Mouse (Mus musculus) bone marrow, adult 2 months (tissue): ENCODE measurements around the gene Pamr1. TPM values are rescaled to one million over a fixed set of nuclear protein-coding genes. Genes with fewer than 3 reads are reported as not detected.

Experiments
- H3K27ac ChIP-seq: fragments of 200-500 bp; 2 replicates; pipeline ENCODE4 v1.5.1; 2012; ENCODE audit warnings: low read depth, mild to moderate bottlenecking, control low read depth, inconsistent platforms, low read length; ENCODE audit not compliant: control insufficient read depth, poor library complexity, insufficient read depth
- H3K4me1 ChIP-seq: fragments of 200-500 bp; 2 replicates; pipeline ENCODE4 v1.6.1; 2011; ENCODE audit warnings: low read length; ENCODE audit not compliant: control insufficient read depth, insufficient read depth
- H3K4me3 ChIP-seq: fragments of 200-500 bp; replicated peaks from 2 replicates; pipeline ENCODE3; 2011; ENCODE audit warnings: mild to moderate bottlenecking, low read depth, low read length, control low read depth; ENCODE audit not compliant: control insufficient read depth
- CTCF ChIP-seq: fragments of 200-500 bp; IDR thresholded peaks from 2 replicates; pipeline ENCODE4 v1.5.1; 2011; ENCODE audit warnings: low read length, control low read depth; ENCODE audit not compliant: control insufficient read depth, insufficient read depth
- POLR2A ChIP-seq: fragments of 200-500 bp; IDR thresholded peaks from 2 replicates; pipeline ENCODE4 v1.6.1; 2011; ENCODE audit warnings: low read depth, mild to moderate bottlenecking, control low read depth, low read length, borderline replicate concordance; ENCODE audit not compliant: control insufficient read depth
- WGBS: fragments of 180-500 bp; shearing (Covaris S2); methylation state at CpG from one replicate; pipeline ENCODE4 v1.1.7; 2018; 5-methylcytosine and 5-hydroxymethylcytosine counted together
- polyA plus RNA-seq: library from polyadenylated mRNA; stranded (reverse); fragments of >200 nt; gene quantifications from 2 replicates; pipeline ENCODE4 v1.2.4, GENCODE M21; 2011; ENCODE audit warnings: low replicate concordance; ENCODE audit not compliant: missing spikeins, insufficient read depth, insufficient read length

Gene Pamr1
- polyA plus RNA-seq, 1 experiment: 0.80 TPM

GRCm38 (mm10) chr2:102543961-102544719, 5.7 kb upstream of the Pamr1 start:
- Histone ChIP-seq H3K4me1 (no peaks in the 10 kb centered on the region), H3K4me3 (no peak overlapping the region), H3K27ac (no peak overlapping the region)
- TF ChIP-seq POLR2A (no peak), CTCF (no peak)
- WGBS: 59% methylated on average over 6 of the region's 6 CpGs

GRCm38 (mm10) chr2:102550910-102551582, 1.2 kb downstream of the Pamr1 start:
- no peaks in the 10 kb centered on the region for H3K4me1 ChIP-seq
- no peak overlapping the region for H3K27ac ChIP-seq
- 37% methylated on average over 6 of the region's 6 CpGs for WGBS
- no peak overlapping the region for H3K4me3 ChIP-seq
- TF ChIP-seq POLR2A (no peak), CTCF (no peak)

GRCm38 (mm10) chr2:102551594-102551993, 1.8 kb downstream of the Pamr1 start:
- WGBS: 25% methylated on average over 3 of the region's 3 CpGs
- no peak for TF ChIP-seq POLR2A
- no peak for TF ChIP-seq CTCF
- H3K4me3 ChIP-seq: no peak overlapping the region
- H3K27ac ChIP-seq: no peak overlapping the region
- H3K4me1 ChIP-seq: no peaks in the 10 kb centered on the region

GRCm38 (mm10) chr2:102552095-102552537, 2.3 kb downstream of the Pamr1 start:
- TF ChIP-seq POLR2A (no peak), CTCF (no peak)
- no peak overlapping the region for H3K27ac ChIP-seq
- H3K4me3 ChIP-seq: no peak overlapping the region
- 41% methylated on average over 5 of the region's 5 CpGs for WGBS
- no peaks in the 10 kb centered on the region for H3K4me1 ChIP-seq

- Histone ChIP-seq H3K27ac (no peak overlapping the region), H3K4me3 (no peak overlapping the region), H3K4me1 (no peaks in the 10 kb centered on the region)
- WGBS: 61% methylated on average over 4 of the region's 4 CpGs
- TF ChIP-seq POLR2A: no peak
These were observed 7.3 kb downstream of the Pamr1 start for GRCm38 (mm10) chr2:102557085-102557484.

- Histone ChIP-seq H3K4me1 (no peaks in the 10 kb centered on the region), H3K27ac (no peak overlapping the region), H3K4me3 (no peak overlapping the region)
- WGBS: 75% methylated on average over 12 of the region's 12 CpGs
- TF ChIP-seq POLR2A: no peak
- TF ChIP-seq CTCF: no peak
These were observed 9.2 kb downstream of the Pamr1 start for GRCm38 (mm10) chr2:102558965-102559364.

- WGBS: 71% methylated on average over 1 of the region's 1 CpGs
- Histone ChIP-seq H3K4me3 (no peak overlapping the region), H3K4me1 (no peaks in the 10 kb centered on the region), H3K27ac (no peak overlapping the region)
- no peak for TF ChIP-seq POLR2A
- TF ChIP-seq CTCF: no peak
These were observed 14.0 kb downstream of the Pamr1 start for GRCm38 (mm10) chr2:102563848-102564247.

GRCm38 (mm10) chr2:102579248-102579647, 29.4 kb downstream of the Pamr1 start:
- WGBS: 47% methylated on average over 4 of the region's 4 CpGs
- H3K4me1 ChIP-seq: no peaks in the 10 kb centered on the region
- no peak overlapping the region for H3K27ac ChIP-seq
- no peak overlapping the region for H3K4me3 ChIP-seq
- TF ChIP-seq CTCF (no peak), POLR2A (no peak)

GRCm38 (mm10) chr2:102589977-102590376, 40.2 kb downstream of the Pamr1 start:
- Histone ChIP-seq H3K4me1 (no peaks in the 10 kb centered on the region), H3K27ac (no peak overlapping the region), H3K4me3 (no peak overlapping the region)
- TF ChIP-seq CTCF (peak; percentile 26; the same call in 1 of the 2 replicates), POLR2A (no peak)
- 40% methylated on average over 2 of the region's 2 CpGs for WGBS
